Mouse (Mus musculus): ENCODE results near the gene Caskin2. TPM values are rescaled to one million over a fixed set of nuclear protein-coding genes. Genes with fewer than 3 reads are reported as not detected.
A peak's percentile ranks its signal among the peaks of the same experiment; 100 is the strongest.
"Not testable (repeated sequence)": the region's sequence is repeated elsewhere in the genome, so short reads cannot be mapped to it uniquely, and the experiment has no call there.

Gene Caskin2
- total RNA-seq (2021), result 10 to 100 TPM; 19.1 to 19.9 TPM

- intact Hi-C loops (cut with DNase I), result loop anchor here (1.0 to 5.0 kb wide), 3 partner anchors 46 to 166 kb away; partner anchors contain the start of gene Tmem94
- DNase-seq (ENCODE audit: low spot score in 2 of 2), result peak; percentile 80 to 85
These were observed at the start of gene Caskin2 for GRCm38 (mm10) chr11:115813507-115814296. Caskin2 (minus strand) TSS chr11:115813639.

DNA sequence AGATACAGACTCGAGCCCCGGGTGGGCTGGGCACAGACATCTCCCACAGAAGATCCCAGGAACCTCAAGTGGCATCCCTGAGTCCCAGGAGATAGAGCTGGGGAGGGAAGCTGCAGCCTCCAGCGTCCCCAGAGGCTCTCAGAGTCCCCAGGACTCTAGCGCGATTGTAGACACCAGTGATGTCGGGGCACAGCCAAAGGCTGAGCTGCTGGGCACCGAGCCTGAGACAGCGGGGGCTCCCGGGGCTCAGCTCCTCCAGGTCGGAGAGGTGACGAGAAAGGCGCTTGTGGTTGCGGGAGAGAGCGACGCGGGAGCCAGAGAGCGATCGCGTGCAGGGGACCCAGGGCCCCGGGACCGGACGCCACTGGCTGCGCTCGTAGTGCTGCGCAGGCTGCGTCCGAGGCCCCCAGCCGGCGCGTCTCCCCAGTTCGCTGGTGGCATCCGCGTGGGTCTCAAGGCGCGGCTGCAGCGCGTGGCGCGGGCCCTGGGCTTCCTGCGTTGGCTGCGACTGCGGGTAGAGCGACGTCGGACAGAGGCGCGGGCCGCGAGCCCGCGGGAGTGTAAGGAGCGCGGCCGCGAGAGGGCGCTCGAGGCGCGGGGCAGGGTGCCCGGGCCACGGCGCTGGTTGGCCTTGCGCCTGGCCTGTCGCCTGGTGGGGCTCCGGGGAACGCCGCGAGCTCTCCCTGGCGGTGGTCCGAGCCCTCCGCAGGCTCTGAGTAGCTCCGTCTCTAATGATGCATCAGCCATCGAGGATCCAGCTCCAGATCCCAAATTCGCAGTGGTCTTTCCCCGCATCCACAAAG lies 45.9 kb upstream of the Caskin2 start:
- intact Hi-C loops (cut with DNase I), result no loop called here
- peak; percentile 60 for DNase-seq (ENCODE audit: low spot score in 2 of 2)

GRCm38 (mm10) chr11:115858354-115858753 lies 44.9 kb upstream of the Caskin2 start, which contains the start of gene Myo15b:
Myo15b (plus strand) TSS chr11:115858406.
- intact Hi-C loops (cut with DNase I), result no loop called here
- DNase-seq (ENCODE audit: low spot score in 2 of 2), result no peak

- intact Hi-C loops (cut with DNase I), result no loop called here
- DNase-seq (ENCODE audit: low spot score in 2 of 2), result no peak
These were observed 44.5 kb upstream of the Caskin2 start for GRCm38 (mm10) chr11:115857936-115858335.

GRCm38 (mm10) chr11:115857146-115857545 lies 43.7 kb upstream of the Caskin2 start:
- intact Hi-C loops (cut with DNase I); DNase-seq (ENCODE audit: low spot score in 2 of 2): not testable (repeated sequence)

DNA sequence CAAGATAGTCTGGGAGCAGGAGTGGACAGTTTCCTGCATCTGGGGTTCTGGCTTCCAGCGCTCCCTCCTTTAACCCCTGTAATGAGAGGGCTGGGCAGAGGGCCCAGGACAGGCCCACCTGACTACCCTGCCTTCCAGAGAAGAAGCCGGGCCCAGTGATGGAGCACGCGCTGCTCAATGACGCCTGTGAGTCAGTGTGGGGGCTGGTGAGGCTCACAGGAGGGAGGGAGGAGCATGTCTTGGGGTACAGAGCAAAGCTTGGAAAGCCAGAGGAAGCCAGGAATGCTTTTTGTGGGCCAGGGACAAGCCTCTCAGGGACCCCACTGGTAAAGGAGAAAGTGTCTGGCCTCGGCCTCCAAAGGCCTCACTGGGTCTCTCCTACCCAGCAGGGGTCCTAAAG lies 41.2 kb upstream of the Caskin2 start:
- DNase-seq (ENCODE audit: low spot score in 2 of 2), result peak; percentile 18 to 24
- intact Hi-C loops (cut with DNase I), result no loop called here

GRCm38 (mm10) chr11:115845819-115846218 lies 32.4 kb upstream of the Caskin2 start:
- DNase-seq (ENCODE audit: low spot score in 2 of 2), result no peak
- intact Hi-C loops (cut with DNase I), result no loop called here

DNA sequence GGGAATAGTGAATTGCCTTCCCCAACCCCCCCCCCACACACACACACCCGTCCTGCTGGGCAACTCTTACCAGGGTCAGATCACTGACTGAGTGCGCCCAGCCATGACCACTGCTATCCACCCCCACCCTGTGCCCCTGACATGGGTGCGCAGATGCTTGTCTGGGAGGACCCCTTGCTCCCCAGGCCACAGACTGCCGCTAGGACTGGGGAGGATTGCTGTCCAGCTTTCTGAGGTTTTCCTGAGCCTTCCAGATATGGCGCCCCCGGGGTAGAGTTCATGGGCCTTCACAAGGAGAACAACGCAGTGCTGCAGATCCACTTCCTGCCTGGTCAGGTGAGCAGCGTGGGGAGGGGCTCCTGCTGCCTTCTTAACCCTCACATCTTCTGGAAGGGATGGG lies 30.8 kb upstream of the Caskin2 start:
- intact Hi-C loops (cut with DNase I), result no loop called here
- DNase-seq (ENCODE audit: low spot score in 2 of 2), result no peak

- DNase-seq (ENCODE audit: low spot score in 2 of 2), result no peak
- intact Hi-C loops (cut with DNase I), result no loop called here
These were observed 30.4 kb upstream of the Caskin2 start for GRCm38 (mm10) chr11:115843891-115844239.

DNA sequence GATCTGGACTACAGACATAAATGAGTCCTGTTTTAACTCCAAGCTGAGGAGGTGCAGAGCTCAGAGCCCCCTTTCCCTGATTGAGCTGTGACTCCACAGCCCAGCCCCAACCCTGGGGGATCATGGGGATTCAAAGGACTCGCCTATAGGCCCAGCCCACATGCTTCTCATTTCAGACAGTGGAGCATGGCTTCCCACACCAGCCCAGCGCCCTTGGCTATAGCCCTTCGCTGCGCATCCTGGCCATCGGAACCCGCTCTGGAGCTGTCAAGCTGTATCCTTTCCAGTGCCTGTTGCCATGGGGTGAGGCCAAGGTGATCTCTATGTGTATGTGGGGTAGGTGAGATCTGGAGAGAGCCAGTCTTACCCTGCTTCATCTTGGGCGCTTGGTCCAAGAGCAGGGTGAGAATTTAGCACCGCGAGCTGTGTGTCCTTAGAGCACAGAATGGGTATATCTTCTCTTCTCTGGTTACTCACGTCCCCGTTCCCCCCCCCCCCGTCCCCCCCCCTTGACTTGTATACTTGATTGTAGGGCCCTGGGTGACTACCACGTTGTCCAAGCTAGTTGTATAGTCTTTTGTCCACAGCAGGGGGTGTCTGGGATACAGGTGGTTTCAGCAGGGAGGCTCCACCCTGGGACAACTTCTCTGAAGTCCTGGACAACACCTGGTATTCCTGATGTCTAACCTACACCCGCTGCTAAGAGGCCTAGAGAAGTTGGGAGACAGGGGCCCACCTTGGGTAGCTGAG lies 29.9 kb upstream of the Caskin2 start:
- DNase-seq (ENCODE audit: low spot score in 2 of 2), result no peak
- intact Hi-C loops (cut with DNase I), result no loop called here

GRCm38 (mm10) chr11:115841961-115842550 lies 28.6 kb upstream of the Caskin2 start:
- intact Hi-C loops (cut with DNase I), result no loop called here
- no peak for DNase-seq (ENCODE audit: low spot score in 2 of 2)

DNA sequence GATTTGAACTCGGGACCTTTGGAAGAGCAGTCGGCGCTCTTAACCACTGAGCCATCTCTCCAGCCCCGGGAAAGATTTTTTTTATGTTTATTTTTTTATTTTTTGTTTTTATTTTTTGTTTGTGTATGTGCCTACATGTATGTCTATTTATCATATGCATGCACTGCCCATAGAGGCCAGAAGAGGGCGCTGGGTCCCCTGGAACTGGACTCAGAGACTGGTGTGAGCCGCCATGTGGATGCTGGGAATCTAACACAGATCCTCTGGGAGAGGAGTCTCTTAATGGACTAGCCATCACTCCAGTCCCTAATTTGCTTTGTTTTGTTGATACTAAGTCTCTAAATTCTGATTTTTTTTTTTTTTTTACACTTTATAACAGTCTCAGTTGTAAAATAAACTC lies 27.6 kb upstream of the Caskin2 start:
- intact Hi-C loops (cut with DNase I), result no loop called here
- no peak for DNase-seq (ENCODE audit: low spot score in 2 of 2)

DNA sequence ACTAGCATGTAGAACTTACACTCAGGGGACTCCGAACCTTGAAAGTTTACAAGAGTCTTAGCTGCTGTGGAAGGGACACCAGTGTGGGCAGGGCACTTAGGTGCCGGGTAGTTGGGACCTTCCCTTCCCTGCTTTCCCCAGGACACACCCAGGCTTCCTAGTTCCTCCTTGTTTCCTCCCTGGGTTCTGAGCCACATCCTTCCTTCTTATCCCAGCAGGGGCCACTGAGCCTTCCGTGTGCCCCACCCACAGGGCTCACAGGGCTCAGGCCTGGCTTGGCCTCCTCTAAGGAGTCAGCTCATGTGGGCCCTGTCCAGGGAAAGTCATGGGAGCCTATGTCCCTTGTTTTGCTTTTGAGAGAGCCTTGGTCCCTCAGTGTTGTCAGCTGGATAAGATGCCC lies 26.3 kb upstream of the Caskin2 start:
- no peak for DNase-seq (ENCODE audit: low spot score in 2 of 2)
- intact Hi-C loops (cut with DNase I), result no loop called here

DNA sequence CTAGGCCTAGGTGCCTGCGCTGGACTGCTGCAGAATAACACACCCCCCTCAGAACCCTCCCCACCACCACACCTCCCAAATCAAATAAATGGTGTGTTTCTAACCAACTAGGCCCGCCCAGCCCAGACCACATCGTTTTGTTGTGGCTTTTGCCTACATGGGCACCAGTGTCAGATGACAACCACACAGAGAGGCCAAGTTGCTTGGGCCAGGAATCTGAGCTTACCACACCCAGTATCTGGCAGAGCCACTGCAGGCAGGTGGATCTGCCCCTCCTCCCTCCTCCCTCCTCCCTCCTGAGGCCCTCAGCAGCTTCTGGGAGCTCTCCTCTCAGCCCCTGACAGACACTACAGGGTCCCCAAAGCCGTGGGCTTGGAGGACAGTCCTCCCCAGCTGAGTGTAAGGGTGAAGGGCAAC lies 25.5 kb upstream of the Caskin2 start:
- intact Hi-C loops (cut with DNase I), result no loop called here
- DNase-seq (ENCODE audit: low spot score in 2 of 2), result no peak

GRCm38 (mm10) chr11:115837606-115838345 lies 24.3 kb upstream of the Caskin2 start:
- intact Hi-C loops (cut with DNase I), result no loop called here
- no peak for DNase-seq (ENCODE audit: low spot score in 2 of 2)

GRCm38 (mm10) chr11:115836656-115837395 lies 23.4 kb upstream of the Caskin2 start:
- no peak for DNase-seq (ENCODE audit: low spot score in 2 of 2)
- intact Hi-C loops (cut with DNase I), result no loop called here

DNA sequence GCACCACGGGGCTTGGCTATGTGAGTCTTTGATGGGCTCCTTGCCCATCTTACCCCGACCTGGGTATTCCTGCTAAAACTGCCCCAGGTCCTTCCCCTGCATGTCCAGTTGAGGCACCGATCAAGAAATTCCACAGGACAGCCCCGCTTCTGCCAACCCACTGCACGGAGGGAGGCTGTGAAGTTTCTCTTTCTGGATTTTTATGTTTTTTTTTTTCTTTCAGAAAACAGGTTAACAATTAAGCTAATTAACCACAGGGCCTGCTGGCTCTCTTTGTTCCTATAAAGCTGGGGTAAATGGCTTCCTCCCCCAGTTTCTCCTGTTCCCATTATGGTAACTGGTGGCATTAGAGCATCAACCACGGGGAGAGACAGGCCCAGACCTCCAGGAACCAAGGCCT lies 20.6 kb upstream of the Caskin2 start:
- intact Hi-C loops (cut with DNase I), result no loop called here
- no peak for DNase-seq (ENCODE audit: low spot score in 2 of 2)

- no peak for DNase-seq (ENCODE audit: low spot score in 2 of 2)
- intact Hi-C loops (cut with DNase I), result no loop called here
These were observed 19.6 kb upstream of the Caskin2 start for GRCm38 (mm10) chr11:115833021-115833513.
